Mouse (Mus musculus) limb, embryonic 11.5 days (tissue): ENCODE results near the gene Lmtk3. TPM values are rescaled to one million over a fixed set of nuclear protein-coding genes. Genes with fewer than 3 reads are reported as not detected.

ENCODE experiments used
- ATAC-seq: fragments of 200-750 bp; cut with Nextera tagmentation; 2 replicates; pipeline ENCODE4 v1.8.0; 2017; ENCODE audit warnings: low read depth; ENCODE audit not compliant: insufficient number of reproducible peaks, low FRiP score, low TSS enrichment
- DNase-seq: peaks from one replicate; pipeline ENCODE4 v3.0.0-alpha.2; 2015; ENCODE audit warnings: low spot score
- H3K27ac ChIP-seq: fragments of 300-500 bp; sonication (generic); replicated peaks from 2 replicates; pipeline ENCODE4 v1.5.1; 2014; ENCODE audit warnings: low read depth, mild to moderate bottlenecking, low read length
- H3K27me3 ChIP-seq: fragments of 300-500 bp; sonication (generic); 2 replicates; pipeline ENCODE4 v1.6.1; 2014; ENCODE audit warnings: mild to moderate bottlenecking, low read length, mixed read lengths; ENCODE audit not compliant: control insufficient read depth, insufficient read depth
- H3K36me3 ChIP-seq: fragments of 300-500 bp; sonication (generic); 2 replicates; pipeline ENCODE4 v1.6.1; 2014; ENCODE audit warnings: mild to moderate bottlenecking, low read length, moderate library complexity, mixed read lengths; ENCODE audit not compliant: control insufficient read depth, insufficient read depth
- H3K4me1 ChIP-seq: fragments of 300-500 bp; sonication (generic); 2 replicates; pipeline ENCODE4 v1.6.1; 2014; ENCODE audit warnings: low read length, mixed read lengths; ENCODE audit not compliant: control insufficient read depth, insufficient read depth
- H3K4me2 ChIP-seq: fragments of 300-500 bp; sonication (generic); 2 replicates; pipeline ENCODE4 v1.6.1; 2014; ENCODE audit warnings: low read depth, mild to moderate bottlenecking, moderate library complexity; ENCODE audit not compliant: severe bottlenecking
- H3K4me3 ChIP-seq: fragments of 300-500 bp; sonication (generic); 2 replicates; pipeline ENCODE4 v1.5.1; 2014; ENCODE audit warnings: low read depth, low read length
- H3K9ac ChIP-seq: fragments of 300-500 bp; sonication (generic); 2 replicates; pipeline ENCODE4 v1.6.1; 2014; ENCODE audit warnings: mild to moderate bottlenecking, low read length
- H3K9me3 ChIP-seq: fragments of 300-500 bp; sonication (generic); 2 replicates; pipeline ENCODE4 v1.6.1; 2016; ENCODE audit warnings: low read length; ENCODE audit not compliant: control insufficient read depth
- WGBS: fragments of 180-500 bp; shearing (Covaris S2); extraction: QIAGEN DNeasy Blood & Tissue Kit; methylation state at CpG from one replicate; pipeline ENCODE4 v1.1.7; 2014; 5-methylcytosine and 5-hydroxymethylcytosine counted together
- polyA plus RNA-seq: library from polyadenylated mRNA; unstranded; fragments of >200 nt; fragmentation: Nextera tagmentation; extraction: Ambion mirVana; gene quantifications from 2 replicates; pipeline ENCODE4 v1.2.1, GENCODE M21; 2014

Lmtk3 gene
- polyA plus RNA-seq, 1 experiment from 2014 or later = 3.6 TPM

GRCm38 (mm10) chr7:45793969-45794585 lies 10.5 kb downstream of the Lmtk3 start:
- Histone ChIP-seq H3K36me3 (peaks cover 5% of the 10 kb centered on the region), H3K9ac (no peak overlapping the region), H3K27me3 (peaks cover 10% of the 10 kb centered on the region), H3K4me2 (no peak overlapping the region), H3K4me3 (no peak overlapping the region), H3K4me1 (peaks cover 10% of the 10 kb centered on the region; the same call in 1 of the 2 replicates), H3K9me3 (no peaks in the 10 kb centered on the region), H3K27ac (no peak overlapping the region)
- no peak for ATAC-seq
- WGBS = 86% methylated on average over 37 of the region's 44 CpGs
- peak; percentile 20 for DNase-seq

GRCm38 (mm10) chr7:45794971-45795370 lies 11.4 kb downstream of the Lmtk3 start:
- Histone ChIP-seq H3K9ac (no peak overlapping the region), H3K27ac (no peak overlapping the region), H3K9me3 (no peaks in the 10 kb centered on the region), H3K27me3 (peaks cover 10% of the 10 kb centered on the region), H3K4me1 (peaks cover 10% of the 10 kb centered on the region; the same call in 1 of the 2 replicates), H3K4me3 (no peak overlapping the region), H3K4me2 (no peak overlapping the region), H3K36me3 (peaks cover 5% of the 10 kb centered on the region)
- ATAC-seq = no peak
- WGBS = 92% methylated on average over 29 of the region's 29 CpGs
- DNase-seq = peak; percentile 20

- peaks cover 5% of the 10 kb centered on the region for H3K36me3 ChIP-seq
- no peak overlapping the region for H3K27ac ChIP-seq
- H3K9ac ChIP-seq = no peak overlapping the region
- no peak overlapping the region for H3K4me2 ChIP-seq
- peaks cover 10% of the 10 kb centered on the region; the same call in 1 of the 2 replicates for H3K4me1 ChIP-seq
- H3K4me3 ChIP-seq = no peak overlapping the region
- 50% methylated on average over 6 of the region's 6 CpGs for whole genome bisulfite sequencing
- no peaks in the 10 kb centered on the region for H3K9me3 ChIP-seq
- peaks cover 10% of the 10 kb centered on the region for H3K27me3 ChIP-seq
- DNase-seq = peak; percentile 19
- ATAC-seq = no peak
Measured at GRCm38 (mm10) chr7:45796950-45797349, 13.4 kb downstream of the Lmtk3 start.

GRCm38 (mm10) chr7:45797661-45798510 lies 14.3 kb downstream of the Lmtk3 start:
- Histone ChIP-seq H3K27ac (no peak overlapping the region), H3K4me1 (peaks cover 10% of the 10 kb centered on the region; the same call in 1 of the 2 replicates), H3K9me3 (no peaks in the 10 kb centered on the region), H3K4me3 (peak overlapping the region; percentile 33), H3K4me2 (peak overlapping the region; percentile 91), H3K9ac (peak overlapping the region; percentile 64), H3K36me3 (peaks cover 5% of the 10 kb centered on the region), H3K27me3 (peaks cover 10% of the 10 kb centered on the region)
- 2% methylated on average over 59 of the region's 60 CpGs for WGBS
- ATAC-seq = no peak
- DNase-seq = no peak

GRCm38 (mm10) chr7:45798511-45798836 lies 14.9 kb downstream of the Lmtk3 start:
- H3K4me3 ChIP-seq = peak overlapping the region; percentile 33
- peak overlapping the region; percentile 64; the same call in 1 of the 2 replicates for H3K9ac ChIP-seq
- DNase-seq (peak; percentile 60), ATAC-seq (no peak)
- peaks cover 10% of the 10 kb centered on the region; the same call in 1 of the 2 replicates for H3K4me1 ChIP-seq
- peaks cover 10% of the 10 kb centered on the region for H3K27me3 ChIP-seq
- no peaks in the 10 kb centered on the region for H3K9me3 ChIP-seq
- peaks cover 3% of the 10 kb centered on the region; the same call in 1 of the 2 replicates for H3K36me3 ChIP-seq
- H3K27ac ChIP-seq = no peak overlapping the region
- peak overlapping the region; percentile 91 for H3K4me2 ChIP-seq
- under 1% methylated on average over 19 of the region's 19 CpGs for WGBS

- ATAC-seq = no peak
- Histone ChIP-seq H3K4me3 (peak overlapping the region; percentile 33; the same call in 1 of the 2 replicates), H3K27me3 (peaks cover 10% of the 10 kb centered on the region), H3K9ac (no peak overlapping the region), H3K9me3 (no peaks in the 10 kb centered on the region), H3K36me3 (peaks cover 3% of the 10 kb centered on the region; the same call in 1 of the 2 replicates), H3K4me1 (peaks cover 10% of the 10 kb centered on the region; the same call in 1 of the 2 replicates), H3K27ac (no peak overlapping the region), H3K4me2 (peak overlapping the region; percentile 91; the same call in 1 of the 2 replicates)
- no peak for DNase-seq
- 49% methylated on average over 7 of the region's 7 CpGs for WGBS
Measured at GRCm38 (mm10) chr7:45798931-45799330, 15.4 kb downstream of the Lmtk3 start.

GRCm38 (mm10) chr7:45800001-45800400 lies 16.5 kb downstream of the Lmtk3 start:
- peaks cover 3% of the 10 kb centered on the region; the same call in 1 of the 2 replicates for H3K36me3 ChIP-seq
- ATAC-seq = no peak
- no peaks in the 10 kb centered on the region for H3K9me3 ChIP-seq
- peaks cover 10% of the 10 kb centered on the region; the same call in 1 of the 2 replicates for H3K4me1 ChIP-seq
- peaks cover 10% of the 10 kb centered on the region for H3K27me3 ChIP-seq
- no peak for DNase-seq
- H3K27ac ChIP-seq = no peak overlapping the region
- WGBS = 35% methylated on average over 7 of the region's 7 CpGs
- H3K4me3 ChIP-seq = no peak overlapping the region
- no peak overlapping the region for H3K4me2 ChIP-seq
- H3K9ac ChIP-seq = no peak overlapping the region

- no peak for ATAC-seq
- Histone ChIP-seq H3K27me3 (peaks cover 10% of the 10 kb centered on the region), H3K36me3 (no peaks in the 10 kb centered on the region)
Measured at GRCm38 (mm10) chr7:45800546-45801204, 17.1 kb downstream of the Lmtk3 start.

More at GRCm38 (mm10) chr7:45800546-45801204, 17.1 kb downstream of the Lmtk3 start:
- no peak overlapping the region for H3K4me3 ChIP-seq
- 0 out of 2 replicates have a peak overlapping the region, but pooled peaks have one; percentile 15 for H3K4me2 ChIP-seq
- no peak overlapping the region for H3K9ac ChIP-seq
- H3K4me1 ChIP-seq = peaks cover 10% of the 10 kb centered on the region; the same call in 1 of the 2 replicates
- H3K27ac ChIP-seq = no peak overlapping the region
- DNase-seq = peak; percentile 56
- H3K9me3 ChIP-seq = no peaks in the 10 kb centered on the region
- WGBS = 12% methylated on average over 25 of the region's 25 CpGs
